Mouse (Mus musculus) thymus, adult 2 months (tissue): ENCODE results near the gene Mrpl52.

Experiments used
- CTCF ChIP-seq: fragments of 200-500 bp; IDR thresholded peaks from 2 replicates; pipeline ENCODE4 v1.5.1; 2012; ENCODE audit warnings: mild to moderate bottlenecking, control low read depth, low read length, moderate library complexity, borderline replicate concordance; ENCODE audit not compliant: control insufficient read depth, poor library complexity, insufficient read depth; ENCODE audit errors: extremely low read depth
- POLR2A ChIP-seq: fragments of 200-500 bp; IDR thresholded peaks from 2 replicates; pipeline ENCODE4 v1.6.1; 2012; ENCODE audit warnings: mild to moderate bottlenecking, low read length, control low read depth, moderate library complexity; ENCODE audit not compliant: control insufficient read depth, poor library complexity, insufficient read depth; ENCODE audit errors: extremely low read depth

- TF ChIP-seq CTCF (no peak), POLR2A (no peak)
Measured at GRCm38 (mm10) chr14:54439155-54439554, 12.4 kb downstream of the Mrpl52 start.
